Mouse (Mus musculus) Patski (cell line): ENCODE measurements around the gene Dnajc4. TPM values are rescaled to one million over a fixed set of nuclear protein-coding genes. Genes with fewer than 3 reads are reported as not detected.
A peak's percentile ranks its signal among the peaks of the same experiment; 100 is the strongest.

Experiments used
- ATAC-seq: fragments of 100-300 bp; one replicate; pipeline ENCODE4 v1.8.0; 2021
- CTCF ChIA-PET: fragments of 350-600 bp; sonication (Branson Sonifier 250); formaldehyde crosslinking; loops from one replicate; lab custom pipeline; 2022; ENCODE audit warnings: inconsistent platforms; lab: Charles Lee
- POLR2A ChIA-PET: fragments of 350-600 bp; sonication (Branson Sonifier 250); formaldehyde crosslinking; loops from one replicate; lab custom pipeline; 2022; ENCODE audit warnings: antibody characterized with exemption, inconsistent platforms; lab: Charles Lee
- DNase-seq: peaks from one replicate; pipeline ENCODE4 v3.0.0-alpha.2; 2011; ENCODE audit warnings: low read depth, low spot score
- H3K27me3 ChIP-seq: fragments of 371-371 bp; one replicate; pipeline ENCODE4 v1.5.1; 2021
- CTCF ChIP-seq: fragments of 100-300 bp; IDR thresholded peaks from one replicate; pipeline ENCODE4 v1.5.1; 2021
- in situ Hi-C: fragments of 300-500 bp; cut with MboI; formaldehyde crosslinking; loops from 3 replicates; pipeline ENCODE4 v1.11.1; 2018; ENCODE audit warnings: low pct_unique_long_range_greater_than_20kb, mixed read lengths
- polyA plus RNA-seq: library from polyadenylated mRNA; unstranded; gene quantifications from one replicate; pipeline ENCODE4 v1.2.3, GENCODE M21; 2021

Dnajc4 gene
- polyA plus RNA-seq, 1 experiment from 2014 or later: 26.0 TPM

DNA sequence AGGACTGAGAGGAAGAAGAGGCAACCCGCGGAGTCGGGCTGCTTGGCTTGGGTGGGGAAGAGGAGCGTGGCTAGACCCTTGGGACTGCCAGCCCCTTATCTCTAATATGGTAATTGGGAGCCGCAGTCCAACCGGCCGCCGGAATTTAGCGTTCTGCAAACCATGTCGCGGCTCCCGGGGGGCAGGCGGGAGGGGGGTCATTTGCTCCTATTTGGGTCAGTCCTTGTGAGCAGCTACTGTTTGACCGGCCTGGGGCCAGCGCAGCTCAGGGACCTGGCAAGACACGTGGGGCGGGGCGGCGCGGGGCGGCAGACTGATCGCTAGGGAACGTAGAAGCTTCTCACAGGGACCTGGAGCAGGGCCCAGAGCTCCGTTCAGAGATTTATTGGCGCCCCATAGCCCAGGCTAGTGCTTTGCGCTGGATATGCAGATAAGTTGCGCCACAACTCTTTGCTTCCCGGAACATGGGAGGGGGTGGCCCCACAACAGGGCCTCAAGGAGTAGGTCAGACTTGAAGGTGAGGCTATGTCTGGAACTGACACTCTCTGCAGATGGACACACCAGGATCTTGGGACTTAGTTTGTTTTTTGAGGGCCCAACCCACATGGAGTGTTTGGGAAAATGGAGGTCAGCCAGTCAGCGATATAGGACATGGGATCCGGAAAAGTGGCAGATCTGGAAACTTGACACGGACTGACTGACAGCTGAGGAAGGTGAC is 40.2 kb downstream of the Dnajc4 start:
- no peaks in the 10 kb centered on the region for H3K27me3 ChIP-seq
- ATAC-seq (peak; percentile 23), DNase-seq (no peak)
- CTCF ChIA-PET: interaction anchor here (0.9 to 3.5 kb wide), 8 partner anchors 10 to 33 kb away, joined by 3 to 21 read pairs (median 8); partner anchors contain the start of genes Bad, Gpr137 and Plcb3
- POLR2A ChIA-PET: interaction anchor here (1.0 to 5.0 kb wide), 10 partner anchors 7 to 40 kb away, joined by 4 to 75 read pairs (median 6); partner anchors contain the start of genes Bad, Dnajc4, Esrra and Gpr137
- no peak for TF ChIP-seq CTCF
- in situ Hi-C loops: no loop called here

DNA sequence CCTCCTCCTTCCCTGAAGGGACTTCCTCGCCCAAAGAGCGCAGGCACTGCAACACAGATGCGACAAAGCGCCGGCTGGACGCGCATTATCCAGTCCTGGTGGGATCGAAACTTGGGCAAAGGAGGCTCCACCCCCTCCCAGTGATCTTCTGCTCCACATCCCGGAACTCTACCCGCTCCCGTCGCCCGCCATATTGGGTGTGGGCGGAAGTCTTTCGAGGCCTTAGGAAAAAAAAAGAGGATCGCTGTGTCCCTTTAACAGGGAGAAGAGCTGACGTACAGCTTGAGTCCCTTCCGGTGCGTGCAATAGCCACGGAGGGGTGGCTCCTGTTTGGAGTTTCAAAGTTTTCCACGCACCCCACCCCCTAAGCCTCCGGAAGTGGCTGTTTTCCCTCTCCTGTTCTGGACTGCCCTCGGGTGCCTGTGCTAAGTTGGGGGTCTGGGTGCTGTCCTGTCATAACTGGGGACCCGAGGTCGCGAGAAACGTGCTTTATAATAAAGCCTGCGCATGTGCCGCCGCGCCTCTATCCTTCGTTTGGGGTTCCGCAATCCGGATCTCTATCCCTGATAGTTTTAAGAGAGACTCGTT is 40.9 kb downstream of the Dnajc4 start:
- ChIA-PET CTCF (interaction anchor here (0.9 to 3.5 kb wide), 9 partner anchors 10 to 33 kb away, joined by 3 to 21 read pairs (median 7); partner anchors contain the start of genes Bad, Gpr137 and Plcb3), POLR2A (interaction anchor here (1.0 to 5.0 kb wide), 13 partner anchors 8 to 43 kb away, joined by 3 to 75 read pairs (median 6); partner anchors contain the start of genes Bad, Catsperz, Dnajc4 and Esrra)
- TF ChIP-seq CTCF: no peak
- H3K27me3 ChIP-seq: no peaks in the 10 kb centered on the region
- in situ Hi-C loops: no loop called here
- peak; percentile 55 for ATAC-seq
- no peak for DNase-seq

DNA sequence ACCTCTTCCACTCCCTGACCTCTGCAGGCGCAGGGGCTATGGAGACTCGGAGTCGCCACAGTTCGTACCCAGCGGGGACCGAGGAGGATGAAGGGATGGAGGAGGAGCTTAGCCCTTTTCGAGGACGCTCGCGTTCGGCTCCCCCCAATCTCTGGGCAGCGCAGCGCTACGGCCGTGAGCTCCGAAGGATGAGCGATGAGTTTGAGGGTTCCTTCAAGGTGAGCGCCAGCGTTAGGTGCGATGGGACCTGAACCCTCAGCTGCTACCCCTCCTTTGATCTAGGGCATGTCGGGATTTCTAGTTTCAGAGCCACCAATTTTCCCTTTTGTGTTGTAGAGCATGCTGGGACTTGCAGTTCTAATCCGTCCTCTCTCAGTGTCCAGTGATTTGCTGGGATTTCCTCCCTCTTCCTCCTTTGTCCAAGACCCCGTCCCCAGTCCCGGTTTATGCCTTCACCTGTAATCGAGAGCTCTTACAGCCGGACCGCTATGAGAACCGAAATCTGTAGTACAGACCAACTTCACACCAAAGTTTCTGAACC is 41.7 kb downstream of the Dnajc4 start:
- no peak for TF ChIP-seq CTCF
- ATAC-seq (peak; percentile 22), DNase-seq (no peak)
- no peaks in the 10 kb centered on the region for H3K27me3 ChIP-seq
- ChIA-PET CTCF (interaction anchor here (0.9 to 3.5 kb wide), 8 partner anchors 9 to 32 kb away, joined by 3 to 21 read pairs (median 4); partner anchors contain the start of genes Bad and Gpr137), POLR2A (interaction anchor here (0.7 to 5.0 kb wide), 11 partner anchors 9 to 43 kb away, joined by 3 to 75 read pairs (median 6); partner anchors contain the start of genes Bad, Catsperz, Gpr137 and Plcb3)
- in situ Hi-C loops: no loop called here

DNA sequence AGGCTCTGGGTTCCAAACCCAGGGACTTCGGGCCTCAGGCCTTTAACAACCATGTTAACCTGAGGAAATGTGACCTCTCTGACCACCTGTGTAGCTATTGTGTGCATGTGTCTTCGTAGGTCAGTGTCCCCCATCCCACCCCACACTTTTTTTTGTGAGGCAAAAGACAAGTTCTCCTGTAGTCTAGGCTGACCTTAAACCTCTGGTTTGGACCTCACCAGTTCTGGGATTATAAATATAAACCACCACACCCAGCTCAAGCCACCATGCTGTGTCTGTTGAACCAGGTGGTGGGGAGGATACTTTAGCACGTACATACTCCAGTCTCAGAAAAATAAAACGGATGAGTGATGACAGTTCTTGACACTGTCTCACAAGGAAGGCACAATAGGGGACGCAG is 42.4 kb downstream of the Dnajc4 start:
- no peak for ATAC-seq
- no peak for DNase-seq
- no peak for TF ChIP-seq CTCF
- in situ Hi-C loops: no loop called here
- CTCF ChIA-PET: interaction anchor here (1.0 to 3.5 kb wide), 6 partner anchors 8 to 30 kb away, joined by 3 to 21 read pairs (median 4); partner anchors contain the start of genes Bad and Gpr137
- H3K27me3 ChIP-seq: no peaks in the 10 kb centered on the region
- POLR2A ChIA-PET: interaction anchor here (0.7 to 5.0 kb wide), 6 partner anchors 9 to 42 kb away, joined by 3 to 75 read pairs (median 6); partner anchors contain the start of genes Bad, Gpr137, Plcb3 and Ppp1r14b

DNA sequence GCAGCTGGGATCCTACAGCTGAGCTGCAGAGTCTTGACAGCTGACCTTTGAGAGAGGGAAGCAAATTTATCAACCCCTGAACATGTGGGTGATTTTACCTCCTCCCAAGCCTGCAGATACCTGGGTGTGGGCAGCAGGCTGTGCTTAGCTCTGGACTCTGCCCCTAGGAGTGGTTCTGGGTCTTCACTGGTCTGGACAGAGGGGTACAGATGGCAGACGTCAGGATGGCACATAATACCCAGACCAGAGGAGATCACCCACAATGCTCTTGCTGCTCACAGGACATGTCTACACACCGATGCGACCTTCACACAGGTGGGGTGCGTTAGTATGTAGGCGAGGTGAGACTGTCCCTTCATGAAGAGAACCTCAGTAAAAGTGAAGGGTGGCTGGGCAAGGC is 42.8 kb downstream of the Dnajc4 start:
- CTCF ChIA-PET: interaction anchor here (1.1 to 3.5 kb wide), 2 partner anchors 8 to 29 kb away, joined by 3 to 21 read pairs; partner anchors contain the start of genes Bad and Gpr137
- no peak for DNase-seq
- no peaks in the 10 kb centered on the region for H3K27me3 ChIP-seq
- no peak for ATAC-seq
- no peak for TF ChIP-seq CTCF
- in situ Hi-C loops: no loop called here
- POLR2A ChIA-PET: interaction anchor here (1.3 to 5.0 kb wide), 5 partner anchors 8 to 40 kb away, joined by 4 to 75 read pairs (median 6); partner anchors contain the start of genes Bad, Esrra, Gpr137 and Plcb3

DNA sequence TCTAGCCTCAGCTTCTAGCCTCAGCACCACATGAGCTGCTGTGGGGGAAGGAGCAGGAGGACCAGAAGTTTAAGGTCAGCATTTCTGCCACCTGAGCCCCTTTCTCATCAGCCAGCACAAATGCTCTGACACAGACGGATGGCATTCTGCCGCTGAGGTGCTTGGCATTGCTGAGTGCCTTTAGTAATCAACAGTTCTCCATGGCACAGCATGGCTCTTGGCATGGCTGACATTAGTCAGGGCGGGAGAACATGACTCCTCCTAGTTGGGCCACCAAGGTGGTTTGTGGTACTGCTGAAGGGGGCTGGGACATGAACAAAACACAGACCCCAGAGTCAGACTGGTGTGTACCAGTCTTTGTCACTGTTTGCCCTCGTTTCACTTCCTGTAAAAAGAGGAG is 44.2 kb downstream of the Dnajc4 start:
- ATAC-seq (no peak), DNase-seq (no peak)
- ChIA-PET POLR2A (interaction anchor here (0.7 to 1.5 kb wide), 2 partner anchors 8 to 26 kb away, joined by 3 to 4 read pairs; partner anchors contain the start of gene Esrra), CTCF (interaction anchor here (1.1 kb wide), 1 partner anchor 22 kb away, joined by 3 read pairs; no protein-coding TSS in a partner anchor)
- H3K27me3 ChIP-seq: no peaks in the 10 kb centered on the region
- TF ChIP-seq CTCF: no peak
- in situ Hi-C loops: no loop called here

DNA sequence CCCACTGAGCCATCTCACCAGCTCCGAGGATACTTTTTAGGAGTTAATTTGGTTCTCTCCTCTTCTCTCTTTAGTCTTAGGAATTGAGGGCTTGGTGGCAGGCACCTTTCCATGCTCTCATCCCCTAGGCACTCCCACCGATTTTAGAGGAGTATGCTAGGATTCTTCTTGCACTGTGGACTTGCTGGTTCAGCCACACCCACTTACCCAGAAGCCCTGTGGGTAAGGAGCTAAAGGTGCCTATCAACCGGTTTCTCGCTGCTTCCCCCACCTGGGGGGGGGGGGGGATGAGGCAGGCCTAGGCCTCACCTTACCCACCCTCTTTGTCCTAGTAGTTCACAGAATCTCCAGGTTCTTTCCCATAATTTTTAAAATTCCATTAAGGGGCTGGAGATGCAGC is 44.6 kb downstream of the Dnajc4 start:
- no peak for TF ChIP-seq CTCF

DNA sequence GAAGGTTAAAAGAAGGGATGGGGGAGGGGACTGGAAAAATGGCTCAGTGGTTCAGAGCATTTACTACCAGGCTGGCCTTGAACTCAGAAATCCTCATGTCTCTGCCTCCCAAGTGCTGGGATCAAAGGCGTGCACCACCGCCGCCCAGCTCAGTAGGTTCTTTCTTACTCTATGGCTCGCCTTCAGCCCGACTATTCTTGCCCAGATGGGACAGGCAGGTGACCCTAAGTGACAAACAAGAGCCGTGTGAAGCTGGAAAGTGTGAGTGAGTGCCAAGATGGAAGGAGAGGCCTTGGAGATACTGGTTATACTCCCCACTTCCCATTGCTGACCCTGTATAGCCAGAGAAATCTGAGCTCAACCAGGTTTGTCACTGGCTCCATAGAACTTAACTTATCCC is 48.7 kb downstream of the Dnajc4 start:
- TF ChIP-seq CTCF: no peak
- DNase-seq: no peak
- ChIA-PET POLR2A (interaction anchor here (1.3 to 5.0 kb wide), 4 partner anchors 8 to 32 kb away, joined by 3 to 75 read pairs (median 11); no protein-coding TSS in a partner anchor), CTCF (interaction anchor here (2.4 kb wide), 1 partner anchor 20 kb away, joined by 10 read pairs; no protein-coding TSS in a partner anchor)
- no peaks in the 10 kb centered on the region for H3K27me3 ChIP-seq
- in situ Hi-C loops: no loop called here
- no peak for ATAC-seq

More for the DNA sequence above, 44.6 kb downstream of the Dnajc4 start:
- ATAC-seq (no peak), DNase-seq (no peak)
- POLR2A ChIA-PET: interaction anchor here (1.5 kb wide), 1 partner anchor 26 kb away, joined by 4 read pairs; the partner anchor contains the start of gene Esrra
- H3K27me3 ChIP-seq: no peaks in the 10 kb centered on the region
- CTCF ChIA-PET: no interaction called here
- in situ Hi-C loops: no loop called here

DNA sequence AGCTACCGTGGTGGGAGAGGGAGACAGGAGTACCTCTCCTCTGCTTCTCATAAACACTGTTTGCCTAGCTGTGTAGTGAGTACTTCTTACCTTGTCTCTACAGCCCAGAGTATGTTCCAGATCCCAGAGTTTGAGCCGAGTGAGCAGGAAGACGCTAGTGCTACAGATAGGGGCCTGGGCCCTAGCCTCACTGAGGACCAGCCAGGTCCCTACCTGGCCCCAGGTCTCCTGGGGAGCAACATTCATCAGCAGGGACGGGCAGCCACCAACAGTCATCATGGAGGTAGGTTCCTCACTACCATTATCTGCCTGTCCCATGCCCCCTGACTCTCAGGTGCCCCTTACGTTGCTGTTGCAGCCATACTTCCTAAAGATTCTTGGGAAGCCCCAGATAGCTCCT is 49.6 kb downstream of the Dnajc4 start:
- POLR2A ChIA-PET: interaction anchor here (1.2 to 5.0 kb wide), 9 partner anchors 9 to 97 kb away, joined by 3 to 75 read pairs (median 7); partner anchors contain the start of genes Esrra, Fkbp2 and Stip1
- CTCF ChIA-PET: interaction anchor here (2.4 to 2.8 kb wide), 2 partner anchors 9 to 19 kb away, joined by 10 to 21 read pairs; no protein-coding TSS in a partner anchor
- TF ChIP-seq CTCF: no peak
- DNase-seq (no peak), ATAC-seq (no peak)
- no peaks in the 10 kb centered on the region for H3K27me3 ChIP-seq
- in situ Hi-C loops: no loop called here
